In genomic region chr17:80553318-80554270, GRCm38 (mm10) we compare ENCODE assay signal across 8 mouse cellular contexts. TPM values are rescaled to one million over a fixed set of nuclear protein-coding genes. Genes with fewer than 3 reads are reported as not detected.
DNase-seq lines count a peak whose midpoint lies in the region; ATAC-seq and TF ChIP-seq lines count a peak whose summit lies in the region.

No protein-coding gene starts in this region.

- H3K27ac ChIP-seq in bone marrow, adult 2 months (ENCODE audit: control insufficient read depth, insufficient read depth, low read depth, low read length, poor library complexity): no peak overlapping the region
- H3K27ac ChIP-seq in embryonic facial prominence, embryonic 14.5 days (replicated peaks; ENCODE audit: low read depth, low read length): peak overlapping the region; percentile 40; the same call in 1 of the 2 replicates
- H3K27ac ChIP-seq in limb, embryonic 11.5 days (replicated peaks; ENCODE audit: low read depth, low read length): 0 out of 2 replicates have a peak overlapping the region, but pooled peaks have one; percentile 50
- H3K27ac ChIP-seq in midbrain, embryonic 13.5 days: peak overlapping the region; percentile 79

- H3K4me3 ChIP-seq in bone marrow, adult 2 months (replicated peaks; ENCODE audit: control insufficient read depth, low read depth, low read length): peak overlapping the region; percentile 72
- peak overlapping the region; percentile 49 for H3K4me3 ChIP-seq in embryonic facial prominence, embryonic 14.5 days (ENCODE audit: low read depth, low read length)
- peak overlapping the region; percentile 63 for H3K4me3 ChIP-seq in limb, embryonic 11.5 days (ENCODE audit: low read depth, low read length)
- peak overlapping the region; percentile 59 for H3K4me3 ChIP-seq in midbrain, embryonic 13.5 days (replicated peaks)

- peak; percentile 46; the same call in 1 of the 2 replicates for TF ChIP-seq CTCF in bone marrow, adult 2 months (IDR thresholded peaks at IDR 0.05; ENCODE audit: control insufficient read depth, insufficient read depth, low read length)

- peak; percentile 93 for ATAC-seq in embryonic facial prominence, embryonic 14.5 days (ENCODE audit: low read depth)
- peak; percentile 77 for ATAC-seq in limb, embryonic 11.5 days (ENCODE audit: insufficient number of reproducible peaks, low FRiP score, low TSS enrichment, low read depth)
- peak; percentile 92 for ATAC-seq in midbrain, embryonic 13.5 days

- H3K27me3 ChIP-seq in embryonic facial prominence, embryonic 14.5 days (replicated peaks; ENCODE audit: control insufficient read depth, insufficient read depth, low read length): no peaks in the 10 kb centered on the region
- H3K27me3 ChIP-seq in limb, embryonic 11.5 days (ENCODE audit: control insufficient read depth, insufficient read depth, low read length): no peaks in the 10 kb centered on the region
- no peaks in the 10 kb centered on the region for H3K27me3 ChIP-seq in midbrain, embryonic 13.5 days

- H3K4me2 ChIP-seq in embryonic facial prominence, embryonic 14.5 days (ENCODE audit: low read depth, low read length): peak overlapping the region; percentile 65
- H3K4me2 ChIP-seq in limb, embryonic 11.5 days (ENCODE audit: low read depth, severe bottlenecking): peak overlapping the region; percentile 51
- peak overlapping the region; percentile 60 for H3K4me2 ChIP-seq in midbrain, embryonic 13.5 days (replicated peaks)

- no peaks in the 10 kb centered on the region for H3K9me3 ChIP-seq in embryonic facial prominence, embryonic 14.5 days (ENCODE audit: control insufficient read depth, low read length)
- H3K9me3 ChIP-seq in limb, embryonic 11.5 days (ENCODE audit: control insufficient read depth, low read length): no peaks in the 10 kb centered on the region
- no peaks in the 10 kb centered on the region for H3K9me3 ChIP-seq in midbrain, embryonic 13.5 days

- WGBS in bone marrow, adult 2 months: 3% methylated on average over 35 of the region's 35 CpGs
- WGBS in embryonic facial prominence, embryonic 14.5 days: 3% methylated on average over 35 of the region's 35 CpGs
- 5% methylated on average over 35 of the region's 35 CpGs for WGBS in limb, embryonic 11.5 days
- WGBS in midbrain, embryonic 13.5 days: 4% methylated on average over 35 of the region's 35 CpGs

- no peaks in the 10 kb centered on the region for H3K36me3 ChIP-seq in embryonic facial prominence, embryonic 14.5 days (ENCODE audit: control insufficient read depth, insufficient read depth, low read length)
- no peaks in the 10 kb centered on the region for H3K36me3 ChIP-seq in limb, embryonic 11.5 days (ENCODE audit: control insufficient read depth, insufficient read depth, low read length)
- peaks cover 10% of the 10 kb centered on the region for H3K36me3 ChIP-seq in midbrain, embryonic 13.5 days

- H3K4me1 ChIP-seq in bone marrow, adult 2 months (ENCODE audit: control insufficient read depth, insufficient read depth, low read length): peaks cover 2% of the 10 kb centered on the region
- no peaks in the 10 kb centered on the region for H3K4me1 ChIP-seq in embryonic facial prominence, embryonic 14.5 days (ENCODE audit: control insufficient read depth, insufficient read depth, low read length)
- H3K4me1 ChIP-seq in limb, embryonic 11.5 days (ENCODE audit: control insufficient read depth, insufficient read depth, low read length): no peaks in the 10 kb centered on the region
- H3K4me1 ChIP-seq in midbrain, embryonic 13.5 days (replicated peaks): peaks cover 11% of the 10 kb centered on the region; the same call in 1 of the 2 replicates

- H3K9ac ChIP-seq in embryonic facial prominence, embryonic 14.5 days (ENCODE audit: low read depth, low read length): peak overlapping the region; percentile 65
- peak overlapping the region; percentile 69 for H3K9ac ChIP-seq in limb, embryonic 11.5 days (ENCODE audit: low read length)
- peak overlapping the region; percentile 71 for H3K9ac ChIP-seq in midbrain, embryonic 13.5 days (replicated peaks)

- TF ChIP-seq POLR2A in bone marrow, adult 2 months (IDR thresholded peaks at IDR 0.05; ENCODE audit: borderline replicate concordance, control insufficient read depth, low read depth, low read length): no peak

- peak; percentile 91 for DNase-seq in A20 (ENCODE audit: low read depth, low spot score)
- peak; percentile 95 for DNase-seq in embryonic facial prominence, embryonic 14.5 days (ENCODE audit: low spot score)
- peak; percentile 84 to 87 for DNase-seq in heart, adult 18-20 months
- DNase-seq in kidney, adult 18-20 months: peak; percentile 80
- peak; percentile 83 for DNase-seq in limb, embryonic 11.5 days (ENCODE audit: low spot score)
- DNase-seq in spleen, adult 12 weeks (ENCODE audit: low spot score): peak; percentile 51

RNA-seq across cellular contexts. Expression of gene Cdkl4, which starts 24.0 kb away (rescaled TPM):
- 0.31 and 0.52 TPM in 2 replicates for polyA plus RNA-seq in bone marrow, adult 2 months (2011; ENCODE audit: insufficient read depth, insufficient read length, low replicate concordance, missing spikeins)
- polyA plus RNA-seq in embryonic facial prominence, embryonic 14.5 days (2014; fragmentation: Nextera tagmentation; extraction: Ambion mirVana): 1.7 and 2.2 TPM in 2 replicates
- under 1 TPM in 1 of 2 experiments, not detected in 1; 0.28 TPM for total RNA-seq in heart, adult 18-20 months (2021)
- 0.55 and 0.61 TPM in 2 replicates for polyA plus RNA-seq in limb, embryonic 11.5 days (2014; fragmentation: Nextera tagmentation; extraction: Ambion mirVana)
- polyA plus RNA-seq in midbrain, embryonic 13.5 days (2015; fragmentation: Nextera tagmentation; extraction: Ambion mirVana): 1.8 and 2.9 TPM in 2 replicates
